Mouse (Mus musculus) frontal cortex, postnatal 25 days (tissue): ENCODE data around the gene Rnaseh2a.

ENCODE experiments used
- DNase-seq, 2 experiments: peaks; one replicate each; pipeline ENCODE4 v3.0.0; 2022; ENCODE audit warnings: low spot score in 2 of 2

Rnaseh2a gene

DNA sequence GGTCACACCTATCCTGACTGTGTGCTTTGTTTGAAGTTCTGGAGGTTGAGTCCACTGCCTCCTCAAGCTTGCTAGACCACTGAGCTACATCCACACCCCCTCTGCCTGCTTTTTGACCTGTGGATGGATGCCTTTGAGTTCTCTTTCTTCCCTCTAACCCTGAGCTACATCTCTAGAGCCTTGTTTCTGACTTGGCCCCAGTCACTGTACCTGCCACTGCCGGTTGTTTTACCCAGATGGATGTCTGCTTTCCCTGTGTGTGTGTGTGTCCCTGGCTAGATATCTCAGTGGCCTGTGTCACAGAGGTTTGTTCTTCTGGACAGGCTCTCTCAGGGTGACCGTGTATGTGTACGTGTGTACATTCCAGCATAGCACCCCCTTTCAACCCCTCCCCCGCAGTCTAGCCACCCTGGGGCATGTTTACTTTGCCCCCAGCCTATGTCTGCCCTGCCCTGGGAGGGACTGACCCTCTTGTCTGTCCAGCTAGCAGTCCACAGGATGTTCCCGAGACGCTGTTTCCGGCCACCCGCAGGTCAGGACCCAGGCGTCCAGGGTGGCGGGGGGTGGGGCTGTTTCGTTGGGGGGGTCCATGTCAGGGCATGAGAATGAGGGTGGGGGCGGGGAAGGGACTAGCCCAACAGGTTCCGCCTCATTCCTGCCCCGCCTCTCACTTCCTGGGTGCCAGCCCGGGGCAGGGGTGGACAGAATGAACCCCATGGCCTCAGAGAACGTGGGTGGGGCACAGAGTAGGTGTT is 14.9 kb upstream of the Rnaseh2a start:
- no peak for DNase-seq

DNA sequence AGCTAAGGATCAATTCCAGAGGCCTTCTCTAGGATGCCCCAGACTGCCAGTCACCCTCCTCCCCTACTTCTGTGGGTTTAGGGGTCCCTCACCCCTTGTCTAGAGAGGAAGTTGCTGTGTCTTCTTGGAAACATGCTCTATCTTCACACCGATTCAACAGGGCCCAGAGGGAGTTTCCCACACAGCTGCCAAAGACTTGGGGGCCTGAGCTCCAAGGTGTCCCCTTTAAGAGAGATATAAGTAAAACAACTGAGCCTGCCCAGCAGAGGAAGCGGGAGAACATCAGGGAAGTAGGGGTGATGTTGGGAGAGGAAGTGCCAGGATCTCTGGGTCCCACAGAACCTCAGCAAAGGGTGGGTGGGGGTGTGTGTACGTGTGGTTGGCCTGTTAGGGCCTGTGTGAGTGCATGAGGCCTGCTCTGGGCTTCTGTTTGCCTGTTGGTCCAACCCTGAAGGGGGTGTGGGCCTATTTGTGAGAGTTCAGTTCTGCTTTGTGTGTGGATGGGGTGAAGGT is 13.0 kb upstream of the Rnaseh2a start:
- no peak for DNase-seq

DNA sequence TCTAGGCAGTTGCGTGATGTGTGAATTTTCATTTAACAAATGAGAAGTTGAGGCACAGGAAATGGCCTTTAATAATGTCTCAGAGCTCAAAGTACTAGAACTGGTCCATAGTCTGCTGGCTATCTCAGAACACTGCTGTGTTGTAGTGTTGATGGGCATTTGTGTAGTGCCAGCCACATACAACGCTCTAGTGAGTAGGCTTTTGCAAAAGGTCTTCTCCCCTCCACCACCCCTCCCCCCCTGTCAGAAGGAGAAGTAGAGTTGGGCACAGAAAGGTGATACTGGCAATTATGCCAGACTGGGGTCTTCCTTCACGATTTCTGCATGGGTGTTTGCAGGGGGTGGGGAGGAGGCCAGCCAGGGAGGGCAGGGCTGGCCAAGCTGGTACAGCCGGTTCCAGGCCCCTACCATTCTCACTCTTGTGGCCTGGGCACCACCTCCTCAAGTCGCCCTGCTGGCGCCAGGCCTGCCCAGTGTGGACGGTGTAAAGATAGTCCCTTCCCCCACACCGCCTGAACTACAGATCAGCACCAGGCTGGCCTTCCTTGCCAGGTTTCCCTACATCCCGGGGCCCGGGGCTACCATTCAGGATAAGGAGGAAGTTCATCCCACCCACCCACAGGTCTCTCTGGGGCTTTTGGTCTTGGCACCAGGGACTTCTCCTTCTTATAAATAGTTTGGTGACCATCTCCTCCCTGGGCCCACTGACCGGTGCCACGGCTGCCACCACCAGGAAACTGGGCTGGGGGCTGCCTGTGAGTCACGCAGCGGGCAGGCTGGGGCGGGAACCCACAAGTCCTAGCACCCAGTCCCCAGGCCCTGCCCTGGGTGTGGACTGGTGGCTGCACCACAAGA is 12.3 kb upstream of the Rnaseh2a start:
- no peak for DNase-seq

DNA sequence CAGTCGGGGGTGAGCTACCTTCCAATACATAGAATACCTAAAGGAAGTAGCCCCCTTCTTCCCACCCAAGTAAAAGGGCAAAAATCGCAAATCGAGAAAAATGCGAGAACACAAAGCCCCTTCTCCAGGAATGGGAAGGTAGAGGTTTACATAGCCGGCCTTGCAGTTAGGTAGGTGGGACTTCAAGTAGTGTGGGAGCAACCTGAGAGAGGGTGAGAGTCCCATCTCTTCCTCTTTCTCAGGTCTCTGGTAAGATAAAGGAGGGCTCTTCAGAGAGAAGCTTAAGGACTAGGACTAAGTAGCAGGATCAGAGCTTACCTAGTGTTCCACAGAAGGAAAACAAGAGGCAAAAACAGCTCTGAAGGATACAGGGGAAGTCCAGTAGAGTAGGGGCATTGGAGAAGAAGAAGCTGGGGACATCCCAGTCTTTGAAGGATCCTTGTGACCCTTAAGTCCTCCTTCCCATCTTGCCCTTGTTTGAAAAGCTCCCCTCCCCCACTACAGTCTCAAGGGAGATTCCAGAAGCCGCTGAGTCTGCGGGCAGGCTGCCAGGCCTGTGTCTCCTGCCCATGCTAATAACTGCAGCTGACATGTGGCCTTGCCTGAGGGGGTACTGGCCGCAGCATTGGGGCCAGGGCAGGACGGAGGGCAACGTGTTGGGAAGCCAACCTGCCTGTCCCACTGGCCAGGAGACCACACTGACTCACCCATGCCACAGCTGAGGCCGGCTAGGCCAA is 11.2 kb upstream of the Rnaseh2a start:
- DNase-seq: no peak

DNA sequence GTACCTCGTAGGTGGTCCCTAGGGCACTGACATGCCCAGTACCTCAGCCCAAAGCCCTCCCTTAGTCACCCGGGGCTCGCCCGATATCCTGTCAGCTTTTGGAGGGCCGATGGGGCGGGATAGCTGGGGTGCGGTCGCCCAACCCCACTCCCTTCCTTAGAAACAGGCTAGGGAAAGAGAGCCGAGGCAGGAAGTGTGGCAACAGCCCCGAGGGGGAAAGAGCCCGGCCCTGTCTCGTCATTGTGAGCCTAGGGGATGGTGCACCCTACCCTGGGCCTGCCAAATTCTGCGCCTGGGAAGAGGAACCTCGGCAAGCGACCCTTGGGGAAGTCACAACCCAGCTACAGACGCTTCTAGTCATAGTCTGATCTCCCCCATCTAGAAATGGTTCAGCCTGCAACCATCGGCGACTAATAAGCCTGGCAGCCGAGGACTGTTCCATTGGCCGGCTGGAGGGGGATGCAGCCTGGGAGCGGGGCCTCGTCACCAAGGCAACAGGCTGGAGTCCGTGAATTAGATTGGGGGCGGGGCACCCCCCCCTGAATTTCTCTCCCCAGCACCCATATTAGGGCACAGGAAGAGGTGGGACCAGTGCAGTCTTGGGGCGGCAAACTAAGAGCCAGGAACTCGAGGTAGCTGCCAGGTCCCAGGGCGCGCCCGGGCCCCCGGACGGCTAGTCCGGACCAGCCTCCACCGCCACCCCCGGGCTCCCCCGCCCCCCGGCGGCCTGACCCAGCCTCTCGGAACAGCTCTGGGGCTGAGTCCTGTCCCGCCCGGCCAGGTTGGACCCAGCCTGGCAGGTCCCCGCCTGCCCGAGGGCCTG is 10.2 kb upstream of the Rnaseh2a start:
- DNase-seq: peak; percentile 81 to 86

DNA sequence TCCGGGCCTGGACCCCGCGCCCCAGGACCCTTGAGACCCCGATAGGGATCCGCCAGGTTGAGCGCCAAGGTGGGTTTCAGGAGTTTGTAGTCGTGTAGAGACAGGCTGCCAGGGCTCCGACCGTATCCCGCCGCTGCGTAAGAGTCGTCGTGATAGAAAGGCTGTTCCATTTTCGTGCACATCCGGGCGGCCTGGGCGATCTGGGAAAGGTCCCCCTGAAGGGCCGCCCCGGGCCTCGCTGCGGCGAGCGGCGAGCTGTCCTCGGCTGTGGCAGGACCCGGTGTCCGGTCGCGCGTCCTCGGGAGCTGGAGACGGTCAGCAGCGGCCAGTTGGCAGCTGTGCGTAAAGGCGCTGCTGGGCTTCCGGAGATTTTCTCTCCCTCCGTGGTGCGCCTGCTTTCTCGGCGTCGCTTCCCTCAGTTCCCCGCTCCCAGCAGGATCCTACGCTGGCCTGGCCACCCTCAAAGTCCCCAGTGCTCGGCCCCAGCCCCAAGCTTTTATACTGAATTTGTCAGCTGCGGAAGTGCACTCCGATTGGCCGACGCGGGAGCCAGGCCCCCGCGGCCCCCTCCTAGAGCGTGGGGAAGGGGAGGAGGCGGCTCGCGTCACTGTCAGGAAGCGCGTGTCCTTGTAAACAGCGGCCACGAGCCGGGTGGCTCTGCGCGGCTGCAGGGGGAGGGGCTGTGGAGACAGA is 8.8 kb upstream of the Rnaseh2a start, which contains the start of gene Junb:
Junb (minus strand) TSS at position 471 of the 693 bp plus-strand sequence.
- peak; percentile 86 to 93 for DNase-seq

DNA sequence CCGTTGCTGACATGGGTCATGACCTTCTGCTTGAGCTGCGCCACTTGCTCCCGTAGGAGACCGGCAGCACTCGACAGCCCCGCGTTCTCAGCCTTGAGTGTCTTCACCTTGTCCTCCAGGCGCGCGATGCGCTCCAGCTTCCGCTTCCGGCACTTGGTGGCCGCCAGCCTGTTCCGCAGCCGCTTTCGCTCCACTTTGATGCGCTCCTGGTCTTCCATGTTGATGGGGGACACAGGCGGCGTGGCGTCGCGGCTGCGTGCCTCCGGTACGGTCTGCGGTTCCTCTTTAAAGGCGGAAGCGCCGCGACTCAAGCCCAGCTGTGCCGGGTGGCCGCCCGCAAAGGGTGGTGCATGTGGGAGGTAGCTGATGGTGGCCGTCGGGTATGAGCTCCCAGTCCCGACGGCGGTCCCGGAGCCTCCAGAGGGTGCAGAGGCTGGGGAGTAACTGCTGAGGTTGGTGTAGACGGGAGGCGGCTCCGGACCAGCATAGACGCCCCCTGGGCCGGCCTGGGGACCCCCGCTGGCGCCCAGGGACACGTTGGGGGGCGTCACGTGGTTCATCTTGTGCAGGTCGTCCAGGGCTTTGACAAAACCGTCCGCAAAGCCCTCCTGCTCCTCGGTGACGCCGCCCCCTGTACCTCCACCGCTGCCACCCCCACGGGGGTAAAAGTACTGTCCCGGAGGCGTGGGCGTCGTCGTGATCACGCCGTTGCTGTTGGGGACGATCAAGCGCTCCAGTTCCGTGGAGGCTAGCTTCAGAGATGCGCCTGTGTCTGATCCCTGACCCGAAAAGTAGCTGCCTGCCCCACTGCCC is 8.1 kb upstream of the Rnaseh2a start:
- peak in 1 of 2 experiments; percentile 46 for DNase-seq

DNA sequence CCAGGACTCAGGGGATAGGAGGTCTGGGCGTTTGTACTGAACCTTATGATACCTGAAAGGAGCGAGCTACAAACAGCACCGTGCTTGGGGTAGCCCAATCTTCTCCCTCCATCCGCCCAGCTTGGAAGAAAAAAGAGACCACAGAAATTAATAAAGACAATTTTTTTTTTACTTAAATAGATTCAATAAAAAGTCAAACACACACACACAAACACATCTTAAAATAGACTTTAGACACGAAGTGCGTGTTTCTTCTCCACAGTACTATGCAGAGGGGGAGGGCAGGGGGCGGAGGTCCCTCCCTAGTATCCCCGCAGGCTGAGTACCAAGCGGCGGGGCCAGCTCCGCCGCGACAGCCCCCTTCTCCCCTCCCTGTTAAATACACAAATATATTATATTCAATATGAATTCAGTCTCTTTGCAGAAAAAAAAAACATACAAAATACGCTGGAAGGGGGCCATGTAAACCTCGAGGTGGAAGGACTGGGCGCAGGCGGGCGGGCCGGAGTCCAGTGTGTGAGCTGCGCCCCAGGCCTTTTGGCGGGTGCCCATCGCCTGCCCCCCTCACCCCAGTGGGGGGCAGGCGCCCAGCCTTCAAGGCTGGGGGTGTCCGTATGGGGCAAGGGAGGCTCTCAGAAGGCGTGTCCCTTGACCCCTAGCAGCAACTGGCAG is 7.3 kb upstream of the Rnaseh2a start:
- DNase-seq: no peak

DNA sequence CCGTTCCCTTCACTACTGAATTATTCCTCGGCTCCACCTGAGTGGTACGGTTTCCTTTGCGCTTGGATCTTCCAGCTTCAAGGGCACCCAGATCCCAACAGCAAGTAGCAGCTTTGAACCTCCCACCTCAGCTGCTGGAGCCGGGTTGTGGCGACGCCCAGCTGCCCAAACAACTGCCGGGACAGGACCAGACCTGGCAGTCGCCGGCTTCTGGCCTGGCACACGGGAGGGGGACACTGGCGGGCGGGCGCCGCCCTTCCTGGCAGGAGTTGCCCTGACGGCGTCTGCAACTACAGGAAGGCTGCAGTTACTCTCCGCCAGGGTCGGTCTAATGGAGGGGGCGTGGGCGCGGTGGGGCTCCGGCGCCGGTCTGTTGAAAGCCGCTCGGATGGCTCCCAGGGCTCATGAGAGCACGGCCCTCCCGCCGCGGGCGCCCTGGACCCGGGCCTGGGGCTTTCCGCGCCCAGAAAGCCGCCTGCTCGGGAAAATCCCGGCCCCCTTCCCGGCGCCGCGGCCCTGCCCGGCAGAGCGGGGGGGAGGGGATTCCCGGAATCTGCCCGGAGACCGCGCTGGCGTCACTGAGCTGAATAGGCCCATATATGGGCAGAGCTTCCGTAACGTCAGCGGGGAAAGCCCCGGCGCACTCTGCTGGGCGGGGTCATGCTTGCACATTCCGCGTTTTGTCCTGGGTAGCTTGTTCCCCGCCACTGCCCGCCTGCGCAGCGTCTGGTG is 6.6 kb upstream of the Rnaseh2a start:
- peak; percentile 85 to 94 for DNase-seq

DNA sequence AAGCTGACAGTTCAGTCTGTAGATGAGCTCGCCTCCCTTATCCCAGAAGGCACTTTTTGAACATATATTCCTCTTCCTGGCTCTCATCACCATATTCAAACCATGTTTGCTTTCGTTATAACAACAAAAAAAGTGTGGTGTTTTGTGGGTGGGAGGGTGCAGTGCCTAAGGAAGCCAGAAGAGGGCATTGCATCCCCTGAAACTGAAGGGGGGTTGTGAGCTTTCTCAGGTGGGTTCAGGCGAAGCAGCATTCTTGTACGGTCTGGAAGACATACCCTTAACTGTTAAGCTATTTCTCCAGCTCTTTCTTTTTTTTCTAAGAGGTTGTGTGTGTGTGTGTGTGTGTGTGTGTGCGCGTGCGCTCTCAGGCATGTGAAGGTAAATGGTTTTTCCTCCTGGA is 5.9 kb upstream of the Rnaseh2a start:
- no peak for DNase-seq

DNA sequence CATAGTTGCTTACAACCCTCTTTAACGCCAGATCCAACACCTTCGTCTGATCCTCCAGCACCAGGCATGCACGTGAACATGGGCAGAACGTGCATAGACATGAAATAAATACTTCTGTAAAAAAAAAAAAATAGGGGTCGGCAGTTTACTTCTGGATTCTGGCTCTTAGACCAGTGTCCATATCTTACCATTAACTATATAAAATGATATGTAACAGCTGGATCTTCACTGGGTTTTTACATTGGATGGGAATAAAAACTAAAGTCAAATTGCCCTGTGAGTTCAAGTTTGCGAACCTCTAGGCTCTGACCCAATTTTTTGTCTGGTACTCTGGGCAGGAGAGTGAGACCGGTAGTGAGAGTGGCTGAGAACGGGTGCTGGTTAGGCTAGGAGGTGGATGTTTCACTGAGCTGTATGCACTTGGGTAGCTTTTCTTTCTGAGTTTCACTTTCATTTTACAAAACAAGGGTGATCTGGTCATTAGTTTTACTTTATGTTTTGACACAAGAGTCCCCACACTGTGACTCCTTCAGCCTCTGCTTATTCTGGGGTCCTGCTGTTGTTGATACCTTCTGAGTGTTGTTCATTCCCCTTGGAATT is 5.1 kb upstream of the Rnaseh2a start:
- DNase-seq: no peak

DNA sequence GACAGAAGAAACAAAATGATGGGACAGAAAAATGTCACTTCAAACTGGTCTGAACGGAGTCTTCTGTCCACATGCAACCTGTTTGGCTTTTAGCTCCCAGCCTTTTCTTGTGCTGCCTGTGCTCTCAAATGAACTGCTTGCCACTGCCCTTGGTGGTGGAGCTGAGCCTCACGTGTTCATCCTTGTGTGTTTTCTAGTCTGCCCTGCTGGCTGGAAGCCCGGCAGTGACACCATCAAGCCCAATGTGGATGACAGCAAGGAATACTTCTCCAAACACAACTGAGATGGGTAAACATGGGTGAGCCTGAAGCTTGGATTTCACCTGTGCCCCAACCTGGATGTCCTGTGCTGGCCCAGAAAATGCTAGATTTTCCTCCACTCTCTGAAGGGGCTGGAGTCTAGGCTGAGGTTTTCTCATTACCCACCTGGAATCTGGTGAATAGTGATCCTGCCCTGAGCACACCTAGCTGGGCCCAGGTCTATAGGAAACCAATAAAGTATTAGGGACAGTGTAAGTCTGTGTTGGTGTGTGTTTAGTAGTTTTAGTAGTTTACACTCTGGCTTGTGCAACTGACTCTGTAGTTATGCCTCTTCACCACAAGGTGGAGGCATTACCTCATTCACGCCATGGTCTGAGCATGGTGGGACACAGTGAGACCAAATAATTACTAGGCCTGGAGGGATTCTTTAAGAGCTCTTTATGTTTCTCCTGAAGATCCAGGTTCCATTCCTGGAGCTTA is 4.4 kb upstream of the Rnaseh2a start:
- no peak for DNase-seq

DNA sequence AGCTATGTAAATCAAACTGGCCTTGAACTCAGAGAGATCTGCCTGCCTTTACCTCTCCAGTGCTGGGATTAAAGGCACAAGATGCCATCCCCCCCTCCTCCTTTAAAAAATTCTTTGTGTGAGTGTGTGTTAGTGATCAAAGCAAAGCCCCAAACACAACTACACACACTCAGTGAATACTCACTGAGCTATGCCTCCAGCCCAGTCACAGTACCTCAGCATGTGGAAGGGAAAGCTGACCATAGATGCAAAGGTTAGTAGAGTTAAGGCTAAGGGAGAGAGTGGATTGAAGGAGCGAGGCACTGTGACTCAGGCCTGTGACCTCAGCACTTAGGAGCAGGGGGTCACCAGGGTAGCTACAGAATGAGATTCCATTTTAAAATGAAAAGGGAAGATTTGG is 3.5 kb upstream of the Rnaseh2a start:
- DNase-seq: no peak

DNA sequence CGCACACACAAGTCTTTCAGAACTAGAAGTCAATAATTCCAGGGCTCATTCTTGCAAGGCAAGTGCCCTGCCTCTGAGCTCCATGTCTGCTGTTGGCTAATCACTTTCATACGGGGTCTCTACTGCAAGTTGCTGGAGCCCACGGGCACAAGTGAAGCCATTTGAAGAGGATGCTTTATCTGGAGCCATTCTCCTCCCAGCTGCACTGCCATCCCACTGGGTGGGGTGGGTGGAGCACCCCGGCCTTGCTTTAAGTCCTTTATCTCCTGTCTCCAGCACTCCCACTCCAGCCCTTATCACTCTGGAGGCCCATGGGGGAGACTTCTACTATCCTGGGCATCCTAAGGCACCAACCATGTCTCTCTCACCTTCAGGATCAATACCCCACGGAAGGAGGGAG is 1.3 kb upstream of the Rnaseh2a start:
- DNase-seq: no peak

DNA sequence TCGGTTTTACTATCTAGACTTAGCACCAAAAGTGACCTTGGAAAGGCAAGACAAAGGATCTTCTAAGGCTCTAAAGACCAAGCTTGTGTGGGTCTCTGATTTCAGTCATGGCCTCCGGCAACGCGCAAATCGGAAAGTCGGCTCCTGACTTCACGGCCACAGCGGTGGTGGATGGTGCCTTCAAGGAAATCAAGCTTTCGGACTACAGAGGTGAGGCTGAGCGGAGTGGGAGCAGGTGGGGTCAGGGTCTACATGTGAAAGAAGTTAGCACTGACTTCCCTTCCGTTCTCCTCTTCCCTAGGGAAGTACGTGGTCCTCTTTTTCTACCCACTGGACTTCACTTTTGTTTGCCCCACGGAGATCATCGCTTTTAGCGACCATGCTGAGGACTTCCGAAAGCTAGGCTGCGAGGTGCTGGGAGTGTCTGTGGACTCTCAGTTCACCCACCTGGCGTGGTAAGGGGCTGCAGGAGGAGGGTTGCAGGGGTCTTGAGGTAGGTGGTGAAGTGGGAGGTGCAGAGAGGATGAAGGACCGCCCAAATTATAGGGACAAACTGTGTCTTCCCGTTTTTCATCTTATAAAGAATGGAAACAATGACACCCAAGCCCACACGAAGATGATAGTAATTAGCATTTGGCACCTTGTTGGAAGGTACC is 696 bp upstream of the Rnaseh2a start:
- no peak for DNase-seq

DNA sequence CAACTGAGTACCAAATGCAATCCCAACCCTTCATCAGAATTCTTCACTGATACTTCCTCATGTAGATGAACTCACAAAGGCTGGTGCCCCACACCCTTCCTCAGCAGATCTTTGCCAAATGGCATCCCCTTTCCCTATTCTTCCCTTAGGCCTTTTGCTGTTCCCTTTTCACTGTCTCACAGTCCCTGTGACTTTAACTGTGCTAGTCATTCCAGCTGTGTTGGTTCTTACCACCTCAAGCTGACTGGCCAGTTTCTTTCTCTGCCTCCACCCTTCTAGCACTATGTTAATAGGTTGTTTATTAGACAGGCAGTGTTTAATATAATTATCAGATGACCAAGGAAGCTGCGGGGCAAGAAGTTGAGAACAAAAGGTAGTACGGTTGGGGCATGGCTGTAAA is 917 bp downstream of the Rnaseh2a start:
- DNase-seq: no peak
